Mouse (Mus musculus) hindbrain, embryonic 10.5 days (tissue): Measurements from ENCODE around the gene Srp14. TPM values are rescaled to one million over a fixed set of nuclear protein-coding genes. Genes with fewer than 3 reads are reported as not detected.

Experiments
- DNase-seq: peaks from one replicate; pipeline ENCODE4 v3.0.0-alpha.2; 2017; ENCODE audit warnings: low spot score
- H3K27ac ChIP-seq: fragments of 300-500 bp; sonication (generic); 2 replicates; pipeline ENCODE4 v1.5.1; 2016; ENCODE audit warnings: mild to moderate bottlenecking, moderate library complexity
- H3K27me3 ChIP-seq: fragments of 300-500 bp; sonication (generic); 2 replicates; pipeline ENCODE4 v1.6.1; 2016; ENCODE audit warnings: mild to moderate bottlenecking; ENCODE audit not compliant: poor library complexity, insufficient read depth, severe bottlenecking
- H3K36me3 ChIP-seq: fragments of 300-500 bp; sonication (generic); 2 replicates; pipeline ENCODE4 v1.6.1; 2016; ENCODE audit warnings: mild to moderate bottlenecking, moderate library complexity
- H3K4me1 ChIP-seq: fragments of 300-500 bp; sonication (generic); replicated peaks from 2 replicates; pipeline ENCODE4 v1.6.1; 2016; ENCODE audit warnings: mild to moderate bottlenecking
- H3K4me3 ChIP-seq: fragments of 300-500 bp; sonication (generic); 2 replicates; pipeline ENCODE4 v1.5.1; 2016; ENCODE audit warnings: mild to moderate bottlenecking, moderate library complexity
- H3K9me3 ChIP-seq: fragments of 300-500 bp; sonication (generic); 2 replicates; pipeline ENCODE4 v1.6.1; 2016; ENCODE audit warnings: mild to moderate bottlenecking, moderate library complexity
- WGBS: fragments of 180-500 bp; shearing (Covaris S2); methylation state at CpG from one replicate; pipeline ENCODE4 v1.1.7; 2016; 5-methylcytosine and 5-hydroxymethylcytosine counted together
- polyA plus RNA-seq: library from polyadenylated mRNA; unstranded; fragments of >200 nt; fragmentation: Nextera tagmentation; extraction: Ambion mirVana; gene quantifications from 2 replicates; pipeline ENCODE4 v1.2.1, GENCODE M21; 2016

Gene Srp14
- polyA plus RNA-seq: 281 and 316 TPM in 2 replicates

GRCm38 (mm10) chr2:118479550-118479909, at the start of gene Srp14:
Gene Srp14, minus strand, starts transcription at chr2:118479711.
- Histone ChIP-seq H3K4me3 (peak within 1 kb of the TSS; percentile 88), H3K9me3 (no peaks in the 10 kb centered on the region), H3K36me3 (peaks cover 27% of the 10 kb centered on the region), H3K4me1 (peaks cover 20% of the 10 kb centered on the region), H3K27ac (peak within 1 kb of the TSS; percentile 93), H3K27me3 (no peaks in the 10 kb centered on the region)
- DNase-seq: peak; percentile 96
- WGBS: under 1% methylated on average over 35 of the region's 35 CpGs

- WGBS: 90% methylated on average over 5 of the region's 5 CpGs
- DNase-seq: no peak
- H3K4me3 ChIP-seq: no peak overlapping the region
Measured at GRCm38 (mm10) chr2:118526545-118526944, 47.0 kb upstream of the Srp14 start.

GRCm38 (mm10) chr2:118524811-118525210, 45.3 kb upstream of the Srp14 start:
- 79% methylated on average over 3 of the region's 3 CpGs for WGBS
- H3K9me3 ChIP-seq: no peaks in the 10 kb centered on the region
- H3K36me3 ChIP-seq: no peaks in the 10 kb centered on the region
- no peak overlapping the region for H3K4me3 ChIP-seq
- H3K27ac ChIP-seq: no peak overlapping the region
- peaks cover 51% of the 10 kb centered on the region for H3K4me1 ChIP-seq
- no peaks in the 10 kb centered on the region for H3K27me3 ChIP-seq
- DNase-seq: no peak

More at GRCm38 (mm10) chr2:118526545-118526944, 47.0 kb upstream of the Srp14 start:
- Histone ChIP-seq H3K9me3 (no peaks in the 10 kb centered on the region), H3K36me3 (peaks cover 4% of the 10 kb centered on the region), H3K27ac (no peak overlapping the region), H3K27me3 (no peaks in the 10 kb centered on the region), H3K4me1 (peaks cover 58% of the 10 kb centered on the region)

- H3K4me1 ChIP-seq: peaks cover 50% of the 10 kb centered on the region
- no peak for DNase-seq
- no peaks in the 10 kb centered on the region for H3K36me3 ChIP-seq
- peak overlapping the region; percentile 89 for H3K27ac ChIP-seq
- H3K9me3 ChIP-seq: no peaks in the 10 kb centered on the region
- H3K4me3 ChIP-seq: no peak overlapping the region
- WGBS: 68% methylated on average over 5 of the region's 5 CpGs
- H3K27me3 ChIP-seq: no peaks in the 10 kb centered on the region
Measured at GRCm38 (mm10) chr2:118523163-118523730, 43.7 kb upstream of the Srp14 start.

GRCm38 (mm10) chr2:118522265-118522664, 42.8 kb upstream of the Srp14 start:
- Histone ChIP-seq H3K9me3 (no peaks in the 10 kb centered on the region), H3K36me3 (no peaks in the 10 kb centered on the region), H3K27ac (peak overlapping the region; percentile 89; the same call in 1 of the 2 replicates), H3K4me3 (no peak overlapping the region), H3K27me3 (no peaks in the 10 kb centered on the region), H3K4me1 (peaks cover 48% of the 10 kb centered on the region)
- no peak for DNase-seq
- 56% methylated on average over 2 of the region's 2 CpGs for WGBS

GRCm38 (mm10) chr2:118520042-118520933, 40.8 kb upstream of the Srp14 start:
- H3K27ac ChIP-seq: peak overlapping the region; percentile 89
- H3K9me3 ChIP-seq: no peaks in the 10 kb centered on the region
- peak; percentile 76 for DNase-seq
- H3K36me3 ChIP-seq: no peaks in the 10 kb centered on the region
- H3K4me1 ChIP-seq: peaks cover 48% of the 10 kb centered on the region
- H3K4me3 ChIP-seq: no peak overlapping the region
- WGBS: 42% methylated on average over 9 of the region's 9 CpGs
- no peaks in the 10 kb centered on the region; the same call in 1 of the 2 replicates for H3K27me3 ChIP-seq

GRCm38 (mm10) chr2:118512418-118513377, 33.2 kb upstream of the Srp14 start:
- Histone ChIP-seq H3K9me3 (no peaks in the 10 kb centered on the region), H3K4me1 (peaks cover 36% of the 10 kb centered on the region), H3K27me3 (peaks cover 4% of the 10 kb centered on the region; the same call in 1 of the 2 replicates), H3K4me3 (no peak overlapping the region), H3K36me3 (no peaks in the 10 kb centered on the region), H3K27ac (peak overlapping the region; percentile 91)
- DNase-seq: no peak
- 81% methylated on average over 16 of the region's 16 CpGs for WGBS

GRCm38 (mm10) chr2:118511779-118512417, 32.4 kb upstream of the Srp14 start:
- no peaks in the 10 kb centered on the region for H3K9me3 ChIP-seq
- no peak for DNase-seq
- 61% methylated on average over 11 of the region's 11 CpGs for WGBS
- no peak overlapping the region for H3K4me3 ChIP-seq
- peaks cover 4% of the 10 kb centered on the region; the same call in 1 of the 2 replicates for H3K27me3 ChIP-seq
- peak overlapping the region; percentile 91 for H3K27ac ChIP-seq
- H3K36me3 ChIP-seq: no peaks in the 10 kb centered on the region
- H3K4me1 ChIP-seq: peaks cover 36% of the 10 kb centered on the region

GRCm38 (mm10) chr2:118510447-118511310, 31.2 kb upstream of the Srp14 start:
- 34% methylated on average over 29 of the region's 29 CpGs for WGBS
- peak; percentile 86 for DNase-seq
- Histone ChIP-seq H3K27me3 (0 out of 2 replicates have a peak, but pooled peaks cover 4% of the 10 kb centered on the region), H3K36me3 (no peaks in the 10 kb centered on the region), H3K9me3 (no peaks in the 10 kb centered on the region), H3K4me3 (peak overlapping the region; percentile 35), H3K27ac (peak overlapping the region; percentile 91), H3K4me1 (peaks cover 36% of the 10 kb centered on the region)

- DNase-seq: no peak
- WGBS: 50% methylated on average over 8 of the region's 8 CpGs
Measured at GRCm38 (mm10) chr2:118509688-118510446, 30.4 kb upstream of the Srp14 start.

GRCm38 (mm10) chr2:118507126-118507525, 27.6 kb upstream of the Srp14 start:
- WGBS: 92% methylated on average over 7 of the region's 7 CpGs
- Histone ChIP-seq H3K4me1 (peaks cover 26% of the 10 kb centered on the region), H3K27me3 (0 out of 2 replicates have a peak, but pooled peaks cover 4% of the 10 kb centered on the region), H3K4me3 (no peak overlapping the region), H3K27ac (no peak overlapping the region), H3K36me3 (no peaks in the 10 kb centered on the region), H3K9me3 (no peaks in the 10 kb centered on the region)
- no peak for DNase-seq

More at GRCm38 (mm10) chr2:118509688-118510446, 30.4 kb upstream of the Srp14 start:
- peak overlapping the region; percentile 35 for H3K4me3 ChIP-seq
- H3K27me3 ChIP-seq: 0 out of 2 replicates have a peak, but pooled peaks cover 4% of the 10 kb centered on the region
- no peaks in the 10 kb centered on the region for H3K9me3 ChIP-seq
- H3K27ac ChIP-seq: peak overlapping the region; percentile 91
- peaks cover 36% of the 10 kb centered on the region for H3K4me1 ChIP-seq
- H3K36me3 ChIP-seq: no peaks in the 10 kb centered on the region
